Mouse (Mus musculus) heart, embryonic 16.5 days (tissue): Measurements from ENCODE around the gene 2510039O18Rik. TPM values are rescaled to one million over a fixed set of nuclear protein-coding genes. Genes with fewer than 3 reads are reported as not detected.

Experiments
- ATAC-seq: fragments of 200-750 bp; cut with Nextera tagmentation; replicated peaks from 2 replicates; pipeline ENCODE4 v1.8.0; 2017; ENCODE audit warnings: moderate number of reproducible peaks; ENCODE audit not compliant: insufficient read depth, low FRiP score; ENCODE audit errors: extremely low read depth
- H3K27ac ChIP-seq: fragments of 300-500 bp; sonication (generic); 2 replicates; pipeline ENCODE4 v1.5.1; 2014; ENCODE audit warnings: mild to moderate bottlenecking, low read length, control low read depth, moderate library complexity
- H3K27me3 ChIP-seq: fragments of 300-500 bp; sonication (generic); 2 replicates; pipeline ENCODE4 v1.6.1; 2014; ENCODE audit warnings: low read length, mixed read lengths; ENCODE audit not compliant: control insufficient read depth, insufficient read depth
- H3K36me3 ChIP-seq: fragments of 300-500 bp; sonication (generic); 2 replicates; pipeline ENCODE4 v1.6.1; 2014; ENCODE audit not compliant: control insufficient read depth, insufficient read depth
- H3K4me1 ChIP-seq: fragments of 300-500 bp; sonication (generic); 2 replicates; pipeline ENCODE4 v1.6.1; 2014; ENCODE audit warnings: low read length, mixed read lengths; ENCODE audit not compliant: control insufficient read depth, insufficient read depth
- H3K4me2 ChIP-seq: fragments of 300-500 bp; sonication (generic); 2 replicates; pipeline ENCODE4 v1.6.1; 2014; ENCODE audit warnings: low read depth, mild to moderate bottlenecking, control low read depth, low read length
- H3K4me3 ChIP-seq: fragments of 300-500 bp; sonication (generic); 2 replicates; pipeline ENCODE4 v1.5.1; 2014; ENCODE audit warnings: mild to moderate bottlenecking, control low read depth, low read length
- H3K9ac ChIP-seq: fragments of 300-500 bp; sonication (generic); 2 replicates; pipeline ENCODE4 v1.6.1; 2014; ENCODE audit warnings: low read length, control low read depth
- H3K9me3 ChIP-seq: fragments of 300-500 bp; sonication (generic); replicated peaks from 2 replicates; pipeline ENCODE4 v1.6.1; 2016; ENCODE audit warnings: low read length; ENCODE audit not compliant: control insufficient read depth
- WGBS: fragments of 180-500 bp; shearing (Covaris S2); extraction: QIAGEN DNeasy Blood & Tissue Kit; methylation state at CpG from one replicate; pipeline ENCODE4 v1.1.7; 2014; 5-methylcytosine and 5-hydroxymethylcytosine counted together
- polyA plus RNA-seq: library from polyadenylated mRNA; unstranded; fragments of >200 nt; fragmentation: Nextera tagmentation; extraction: Ambion mirVana; gene quantifications from 2 replicates; pipeline ENCODE4 v1.2.1, GENCODE M21; 2015

2510039O18Rik gene
- 12.1 and 14.2 TPM in 2 replicates for polyA plus RNA-seq

GRCm38 (mm10) chr4:147940576-147941044 is at the start of gene 2510039O18Rik:
2510039O18Rik (plus strand) TSS chr4:147940895.
- H3K27ac ChIP-seq: peak within 1 kb of the TSS; percentile 82
- peak within 1 kb of the TSS; percentile 72 for H3K4me3 ChIP-seq
- 1% methylated on average over 29 of the region's 35 CpGs for WGBS
- peak; percentile 53 for ATAC-seq
- H3K4me2 ChIP-seq: peak within 1 kb of the TSS; percentile 94
- H3K27me3 ChIP-seq: no peaks in the 10 kb centered on the region
- H3K9ac ChIP-seq: peak within 1 kb of the TSS; percentile 84
- H3K36me3 ChIP-seq: peaks cover 18% of the 10 kb centered on the region
- H3K4me1 ChIP-seq: peaks cover 49% of the 10 kb centered on the region
- no peaks in the 10 kb centered on the region for H3K9me3 ChIP-seq

DNA sequence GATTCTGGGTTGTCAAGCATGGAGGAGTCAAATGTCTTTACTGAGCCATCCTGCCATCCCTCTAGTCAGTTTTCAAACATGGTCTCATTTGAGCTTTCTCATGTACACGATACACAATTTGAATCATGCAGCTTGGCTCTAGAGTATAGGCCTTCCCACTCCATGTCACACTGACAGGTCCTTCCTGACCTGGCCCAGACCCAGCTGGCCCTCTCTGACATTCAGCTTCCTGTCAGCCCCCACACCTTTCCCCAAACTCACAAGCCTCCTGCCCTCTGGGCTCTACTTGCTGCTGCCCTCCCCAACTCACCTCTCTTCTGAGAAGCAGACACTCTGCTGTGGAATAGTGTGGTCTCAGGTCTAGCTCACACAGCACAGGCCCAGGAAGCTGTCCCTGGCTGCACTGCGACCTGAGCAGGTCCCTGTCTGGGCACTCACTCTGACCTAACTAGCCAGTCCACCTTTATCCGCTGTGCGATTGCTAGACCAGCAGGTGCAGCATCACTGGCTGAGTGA is 44.8 kb upstream of the 2510039O18Rik start:
- 57% methylated on average over 4 of the region's 4 CpGs for WGBS
- ATAC-seq: 0 out of 2 replicates have a peak, but pooled peaks have one; percentile 2
- Histone ChIP-seq H3K4me1 (peaks cover 47% of the 10 kb centered on the region), H3K27me3 (no peaks in the 10 kb centered on the region), H3K36me3 (peaks cover 69% of the 10 kb centered on the region), H3K9ac (peak overlapping the region; percentile 66), H3K9me3 (no peaks in the 10 kb centered on the region), H3K4me3 (no peak overlapping the region), H3K27ac (peak overlapping the region; percentile 98), H3K4me2 (peak overlapping the region; percentile 6; the same call in 1 of the 2 replicates)

DNA sequence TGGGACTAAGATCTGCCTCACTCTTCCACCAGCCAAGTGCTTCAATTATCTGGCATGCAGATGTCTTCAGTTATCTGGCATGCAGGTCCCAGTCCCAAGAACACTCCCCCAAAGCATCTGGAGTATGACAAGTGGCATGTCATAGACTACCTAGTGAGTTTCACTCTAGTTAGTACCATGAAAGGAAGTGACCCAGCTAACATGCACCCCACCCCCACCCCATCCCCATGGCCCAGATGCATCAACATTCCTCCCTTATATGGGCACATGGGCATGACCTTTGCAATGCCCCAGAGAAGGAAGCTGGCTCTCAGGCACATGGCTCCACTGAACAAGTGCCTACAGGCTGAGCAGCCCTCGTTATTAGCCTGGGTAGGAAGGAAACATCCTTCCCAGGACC is 44.3 kb upstream of the 2510039O18Rik start:
- Histone ChIP-seq H3K4me3 (no peak overlapping the region), H3K27me3 (no peaks in the 10 kb centered on the region), H3K9ac (peak overlapping the region; percentile 66), H3K9me3 (no peaks in the 10 kb centered on the region), H3K4me2 (peak overlapping the region; percentile 6; the same call in 1 of the 2 replicates), H3K36me3 (peaks cover 65% of the 10 kb centered on the region), H3K27ac (peak overlapping the region; percentile 98), H3K4me1 (peaks cover 51% of the 10 kb centered on the region)
- 21% methylated on average over 1 of the region's 1 CpGs for WGBS
- ATAC-seq: peak; percentile 67

GRCm38 (mm10) chr4:147897348-147897747 is 43.3 kb upstream of the 2510039O18Rik start:
- H3K27ac ChIP-seq: peak overlapping the region; percentile 98
- peak; percentile 81 for ATAC-seq
- H3K9ac ChIP-seq: peak overlapping the region; percentile 60
- H3K4me2 ChIP-seq: peak overlapping the region; percentile 36
- H3K27me3 ChIP-seq: no peaks in the 10 kb centered on the region
- 43% methylated on average over 3 of the region's 3 CpGs for WGBS
- H3K4me3 ChIP-seq: no peak overlapping the region
- no peaks in the 10 kb centered on the region for H3K9me3 ChIP-seq
- peaks cover 53% of the 10 kb centered on the region for H3K4me1 ChIP-seq
- peaks cover 61% of the 10 kb centered on the region for H3K36me3 ChIP-seq

- Histone ChIP-seq H3K4me1 (peaks cover 67% of the 10 kb centered on the region), H3K36me3 (peaks cover 48% of the 10 kb centered on the region), H3K4me3 (no peak overlapping the region), H3K9me3 (no peaks in the 10 kb centered on the region), H3K4me2 (peak overlapping the region; percentile 45), H3K9ac (peak overlapping the region; percentile 63; the same call in 1 of the 2 replicates), H3K27ac (peak overlapping the region; percentile 98), H3K27me3 (no peaks in the 10 kb centered on the region)
- ATAC-seq: no peak
- WGBS: 51% methylated on average over 7 of the region's 7 CpGs
Measured at GRCm38 (mm10) chr4:147900452-147900851, 40.2 kb upstream of the 2510039O18Rik start.

DNA sequence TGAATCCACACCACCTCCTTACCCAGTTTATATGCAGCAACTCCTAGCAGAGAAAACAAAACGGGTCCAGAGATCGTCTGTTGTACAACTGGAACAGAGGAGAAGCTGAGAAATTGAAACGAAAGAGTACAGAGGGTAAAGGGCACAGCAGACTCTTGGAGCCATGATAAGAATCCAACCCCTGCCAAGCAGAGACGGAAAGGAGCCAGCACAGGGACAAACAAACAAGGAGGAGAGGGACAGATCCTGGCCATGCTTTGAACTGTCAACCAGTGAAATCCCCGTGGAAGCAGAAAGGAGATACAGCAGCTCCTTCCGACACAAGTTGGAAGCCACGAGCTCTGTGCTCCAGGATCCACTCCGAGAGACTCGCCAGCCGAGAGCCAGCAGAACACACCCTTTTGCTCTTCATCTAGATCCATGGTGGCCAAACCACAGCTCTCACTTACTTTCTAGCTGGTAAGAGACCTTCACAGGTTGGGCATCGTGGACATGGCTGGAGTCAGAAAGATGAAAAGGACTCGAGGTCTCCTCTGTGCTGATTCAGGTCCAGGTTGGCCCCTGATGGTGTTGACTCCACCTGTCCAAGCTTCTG is 37.7 kb upstream of the 2510039O18Rik start:
- 78% methylated on average over 12 of the region's 12 CpGs for WGBS
- peaks cover 48% of the 10 kb centered on the region for H3K4me1 ChIP-seq
- peaks cover 32% of the 10 kb centered on the region for H3K36me3 ChIP-seq

GRCm38 (mm10) chr4:147903601-147904000 is 37.1 kb upstream of the 2510039O18Rik start:
- peak overlapping the region; percentile 91 for H3K27ac ChIP-seq
- peak overlapping the region; percentile 99 for H3K9ac ChIP-seq
- H3K36me3 ChIP-seq: peaks cover 27% of the 10 kb centered on the region
- peak overlapping the region; percentile 67 for H3K4me2 ChIP-seq
- no peaks in the 10 kb centered on the region for H3K27me3 ChIP-seq
- ATAC-seq: no peak
- H3K4me1 ChIP-seq: peaks cover 43% of the 10 kb centered on the region
- peak overlapping the region; percentile 93 for H3K4me3 ChIP-seq
- 64% methylated on average over 3 of the region's 3 CpGs for WGBS
- H3K9me3 ChIP-seq: no peaks in the 10 kb centered on the region

More for the DNA sequence above, 37.7 kb upstream of the 2510039O18Rik start:
- H3K4me3 ChIP-seq: peak overlapping the region; percentile 93; the same call in 1 of the 2 replicates
- no peak for ATAC-seq
- peak overlapping the region; percentile 67 for H3K4me2 ChIP-seq
- no peaks in the 10 kb centered on the region for H3K9me3 ChIP-seq
- H3K27ac ChIP-seq: peak overlapping the region; percentile 40
- H3K27me3 ChIP-seq: no peaks in the 10 kb centered on the region
- peak overlapping the region; percentile 99; the same call in 1 of the 2 replicates for H3K9ac ChIP-seq

DNA sequence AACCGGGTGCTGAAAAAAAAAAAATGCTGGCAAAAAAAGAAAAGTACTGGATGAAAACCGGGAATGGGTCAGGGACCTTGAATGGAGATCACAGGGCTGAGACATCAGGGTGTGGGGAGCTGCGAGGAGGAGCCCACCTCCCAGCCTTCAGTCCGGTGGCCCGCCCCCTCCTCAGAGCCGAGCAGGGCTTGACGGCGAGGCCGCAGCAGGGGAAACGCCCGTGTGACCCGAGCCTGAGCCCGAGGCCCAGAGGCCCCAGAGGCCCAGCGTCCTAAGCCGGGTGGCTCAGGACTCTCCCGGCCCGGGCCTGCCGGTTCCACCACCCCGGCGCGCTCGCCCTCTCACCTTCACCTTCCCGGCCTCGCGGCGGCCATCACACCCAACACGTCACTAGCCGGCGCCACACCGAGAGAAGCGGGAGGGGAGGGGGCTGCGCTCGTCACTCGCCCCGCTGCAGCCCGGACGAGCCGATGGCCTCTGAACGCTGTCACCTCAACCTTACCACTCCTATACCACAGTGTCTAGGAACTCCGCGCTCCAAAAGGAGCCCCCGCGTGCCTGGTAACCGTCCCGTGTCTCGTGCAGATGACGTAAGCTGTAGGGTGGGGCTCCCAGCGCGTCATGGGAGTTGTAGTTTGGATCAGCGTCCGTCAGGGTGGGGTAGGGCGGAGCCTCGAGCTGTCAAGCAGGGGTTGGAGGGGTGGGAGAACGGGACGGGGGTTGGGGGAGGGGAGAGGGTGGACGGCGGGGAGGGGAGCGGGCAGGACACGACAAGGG is 36.2 kb upstream of the 2510039O18Rik start, which contains the start of gene Mfn2:
Mfn2 (minus strand) TSS at position 392 of the 777 bp plus-strand sequence.
- Histone ChIP-seq H3K36me3 (peaks cover 20% of the 10 kb centered on the region), H3K27me3 (no peaks in the 10 kb centered on the region), H3K4me2 (peak within 1 kb of the TSS; percentile 70), H3K9me3 (no peaks in the 10 kb centered on the region), H3K4me1 (peaks cover 40% of the 10 kb centered on the region), H3K4me3 (peak within 1 kb of the TSS; percentile 93), H3K9ac (peak within 1 kb of the TSS; percentile 99), H3K27ac (peak within 1 kb of the TSS; percentile 91)
- peak; percentile 95 for ATAC-seq
- under 1% methylated on average over 59 of the region's 59 CpGs for WGBS
